Mouse (Mus musculus): ENCODE data around the gene Gm28308.

- TF ChIP-seq CTCF (IDR thresholded peaks at IDR 0.05; ENCODE audit: extremely low read depth, insufficient read depth, low read length) (no peak), POLR2A (IDR thresholded peaks at IDR 0.05; ENCODE audit: extremely low read depth, insufficient read depth, low read length) (no peak)
Measured at GRCm38 (mm10) chr6:52182793-52183192, 30.3 kb downstream of the Gm28308 start.
